Comparison of ENCODE assay signal across 8 mouse cellular contexts in genomic region chr11:70667271-70668150, GRCm38 (mm10). TPM values are rescaled to one million over a fixed set of nuclear protein-coding genes. Genes with fewer than 3 reads are reported as not detected.
DNase-seq lines count a peak whose midpoint lies in the region; ATAC-seq and TF ChIP-seq lines count a peak whose summit lies in the region.

No protein-coding gene starts in this region.

- peaks cover 20% of the 10 kb centered on the region for H3K79me3 ChIP-seq in C2C12 (ENCODE audit: low read depth)

- H3K9me3 ChIP-seq in forebrain, embryonic 16.5 days (ENCODE audit: control insufficient read depth, low read length): no peaks in the 10 kb centered on the region
- no peaks in the 10 kb centered on the region for H3K9me3 ChIP-seq in liver, embryonic 14.5 days (ENCODE audit: control insufficient read depth, low read length)

- H3K4me2 ChIP-seq in forebrain, embryonic 16.5 days (ENCODE audit: low read length): peak overlapping the region; percentile 83
- H3K4me2 ChIP-seq in liver, embryonic 14.5 days (ENCODE audit: low read depth): peak overlapping the region; percentile 91

- peaks cover 41% of the 10 kb centered on the region for H3K79me2 ChIP-seq in C2C12 (ENCODE audit: control insufficient read depth, insufficient read depth)

- H3K4me3 ChIP-seq in C2C12 (ENCODE audit: insufficient read depth, poor library complexity, severe bottlenecking): peak overlapping the region; percentile 23
- peak overlapping the region; percentile 66 for H3K4me3 ChIP-seq in forebrain, embryonic 16.5 days (replicated peaks; ENCODE audit: low read length)
- peak overlapping the region; percentile 79 to 93 for H3K4me3 ChIP-seq in liver, embryonic 14.5 days (ENCODE audit: insufficient read depth in 1 of 2, low read depth in 2 of 2, low read length in 2 of 2)

- no peak for ATAC-seq in forebrain, embryonic 16.5 days
- ATAC-seq in liver, embryonic 14.5 days (ENCODE audit: insufficient read depth): no peak

- peak overlapping the region; percentile 56 for H3K9ac ChIP-seq in forebrain, embryonic 16.5 days (replicated peaks; ENCODE audit: low read depth, low read length)
- H3K9ac ChIP-seq in liver, embryonic 14.5 days (replicated peaks): peak overlapping the region; percentile 81

- TF ChIP-seq EP300 in liver, embryonic 14.5 days (IDR thresholded peaks at IDR 0.05; ENCODE audit: low read depth): no peak

- no peak for TF ChIP-seq CTCF in C2C12 (IDR thresholded peaks at IDR 0.05; ENCODE audit: control insufficient read depth, insufficient read depth, insufficient read length)
- TF ChIP-seq CTCF in liver, embryonic 14.5 days (IDR thresholded peaks at IDR 0.05; ENCODE audit: low read depth): no peak

- peak overlapping the region; percentile 28 for H3ac ChIP-seq in C2C12 (ENCODE audit: control insufficient read depth, insufficient read length, low read depth)

- peak overlapping the region; percentile 97; the same call in 1 of the 2 replicates for H3K27ac ChIP-seq in forebrain, embryonic 16.5 days (ENCODE audit: low read length)
- peak overlapping the region; percentile 89 for H3K27ac ChIP-seq in liver, embryonic 14.5 days

- peak; percentile 22 for DNase-seq in embryo, embryonic 11 days
- no peak for DNase-seq in embryo, embryonic 9.5 days (ENCODE audit: extremely low spot score)
- no peak for DNase-seq in liver, embryonic 14.5 days (ENCODE audit: low read depth in 3 of 3, low spot score in 3 of 3)
- no peak for DNase-seq in thymus, postnatal 4 days
- no peak for DNase-seq in ovary, postnatal 10 days (ENCODE audit: low spot score)
- no peak for DNase-seq in urinary bladder, postnatal 14 days (ENCODE audit: low spot score)

- 73% methylated on average over 14 of the region's 14 CpGs for WGBS in forebrain, embryonic 16.5 days
- 62% methylated on average over 14 of the region's 14 CpGs for WGBS in liver, embryonic 14.5 days (ENCODE audit: insufficient replicate concordance)

- H3K36me3 ChIP-seq in C2C12 (ENCODE audit: control insufficient read depth, insufficient read depth): peaks cover 40% of the 10 kb centered on the region
- H3K36me3 ChIP-seq in forebrain, embryonic 16.5 days (ENCODE audit: control insufficient read depth, insufficient read depth): peaks cover 21% of the 10 kb centered on the region
- H3K36me3 ChIP-seq in liver, embryonic 14.5 days (replicated peaks; ENCODE audit: control insufficient read depth, insufficient read depth, low read depth): peaks cover 17% of the 10 kb centered on the region

- H3K27me3 ChIP-seq in C2C12 (ENCODE audit: control insufficient read depth, insufficient read depth, insufficient read length): no peaks in the 10 kb centered on the region
- H3K27me3 ChIP-seq in forebrain, embryonic 16.5 days (replicated peaks; ENCODE audit: control insufficient read depth, insufficient read depth, low read length): no peaks in the 10 kb centered on the region
- H3K27me3 ChIP-seq in liver, embryonic 14.5 days (ENCODE audit: control insufficient read depth, insufficient read depth, low read length): no peaks in the 10 kb centered on the region

- peaks cover 24% of the 10 kb centered on the region for H3K4me1 ChIP-seq in forebrain, embryonic 16.5 days (replicated peaks; ENCODE audit: control insufficient read depth, insufficient read depth, low read length)
- H3K4me1 ChIP-seq in liver, embryonic 14.5 days (replicated peaks; ENCODE audit: control insufficient read depth in 2 of 2, insufficient read depth in 2 of 2, low read length in 1 of 2): peaks cover 9 to 12% of the 10 kb centered on the region in 2 experiments

TF ChIP-seq in C2C12, 6 proteins besides CTCF, POLR2A, EP300 and RAD21:
- no peak for TF ChIP-seq USF1 (IDR thresholded peaks at IDR 0.05; ENCODE audit: low read depth)
- no peak for TF ChIP-seq CEBPB (IDR thresholded peaks at IDR 0.05; ENCODE audit: low read depth)
- TF ChIP-seq MYOD1 (IDR thresholded peaks at IDR 0.05; ENCODE audit: control insufficient read depth, insufficient read length, low read depth): no peak
- TF ChIP-seq MYOG (IDR thresholded peaks at IDR 0.05; ENCODE audit: control insufficient read depth, extremely low read depth, insufficient read length): no peak
- TF ChIP-seq FOSL1 (IDR thresholded peaks at IDR 0.05; ENCODE audit: insufficient read depth, low read length, poor library complexity, severe bottlenecking): no peak
- TF ChIP-seq MAX (IDR thresholded peaks at IDR 0.05): no peak

RNA-seq across cellular contexts. Expression of gene Spag7, which starts 1.7 kb away (rescaled TPM):
- 75.4 TPM for polyA plus RNA-seq in C2C12 (2012; fragmentation: generic; extraction: Trizol)
- 119 and 146 TPM in 2 replicates for polyA plus RNA-seq in forebrain, embryonic 16.5 days (2015; fragmentation: Nextera tagmentation; extraction: Ambion mirVana)
- 24.6 and 42.0 TPM in 2 replicates for polyA plus RNA-seq in liver, embryonic 14.5 days (2012; rRNA removed)
- 27.4 and 29.6 TPM in 2 replicates for polyA plus RNA-seq in liver, embryonic 14.5 days (2014; fragmentation: Nextera tagmentation; extraction: Ambion mirVana)

RNA-seq across cellular contexts. Expression of gene Eno3, which starts 10.5 kb away (rescaled TPM):
- 1,151 TPM for polyA plus RNA-seq in C2C12 (2012; fragmentation: generic; extraction: Trizol)
- 6.5 and 8.2 TPM in 2 replicates for polyA plus RNA-seq in forebrain, embryonic 16.5 days (2015; fragmentation: Nextera tagmentation; extraction: Ambion mirVana)
- polyA plus RNA-seq in liver, embryonic 14.5 days (2012; rRNA removed): 3.4 and 3.7 TPM in 2 replicates
- polyA plus RNA-seq in liver, embryonic 14.5 days (2014; fragmentation: Nextera tagmentation; extraction: Ambion mirVana): 3.6 and 3.9 TPM in 2 replicates

RNA-seq across cellular contexts. Expression of gene Pfn1, which starts 13.1 kb away (rescaled TPM):
- polyA plus RNA-seq in C2C12 (2012; fragmentation: generic; extraction: Trizol): 4,207 TPM
- 642 and 656 TPM in 2 replicates for polyA plus RNA-seq in forebrain, embryonic 16.5 days (2015; fragmentation: Nextera tagmentation; extraction: Ambion mirVana)
- polyA plus RNA-seq in liver, embryonic 14.5 days (2012; rRNA removed): 421 and 438 TPM in 2 replicates
- 957 and 1,007 TPM in 2 replicates for polyA plus RNA-seq in liver, embryonic 14.5 days (2014; fragmentation: Nextera tagmentation; extraction: Ambion mirVana)

RNA-seq across cellular contexts. Expression of gene Slc25a11, which starts 20.2 kb away (rescaled TPM):
- polyA plus RNA-seq in C2C12 (2012; fragmentation: generic; extraction: Trizol): 136 TPM
- polyA plus RNA-seq in forebrain, embryonic 16.5 days (2015; fragmentation: Nextera tagmentation; extraction: Ambion mirVana): 159 and 174 TPM in 2 replicates
- polyA plus RNA-seq in liver, embryonic 14.5 days (2012; rRNA removed): 39.0 and 43.9 TPM in 2 replicates
- polyA plus RNA-seq in liver, embryonic 14.5 days (2014; fragmentation: Nextera tagmentation; extraction: Ambion mirVana): 60.8 and 67.8 TPM in 2 replicates

RNA-seq across cellular contexts. Expression of gene Camta2, which starts 20.4 kb away (rescaled TPM):
- 9.0 TPM for polyA plus RNA-seq in C2C12 (2012; fragmentation: generic; extraction: Trizol)
- polyA plus RNA-seq in forebrain, embryonic 16.5 days (2015; fragmentation: Nextera tagmentation; extraction: Ambion mirVana): 17.2 and 21.3 TPM in 2 replicates
- 2.7 and 3.1 TPM in 2 replicates for polyA plus RNA-seq in liver, embryonic 14.5 days (2012; rRNA removed)
- 2.1 and 2.5 TPM in 2 replicates for polyA plus RNA-seq in liver, embryonic 14.5 days (2014; fragmentation: Nextera tagmentation; extraction: Ambion mirVana)

Comparison
In these comparisons a context has a peak if more than half of its experiments do, and no peak if none do; other contexts are left out.
1. H3K4me3 ChIP-seq: peak in every context shown above with its lines; median percentile 86 in liver, embryonic 14.5 days; 66 in forebrain, embryonic 16.5 days; 23 in C2C12.
2. RNA of gene Eno3, which starts 10.5 kb away (polyA plus RNA-seq): 1,151 TPM in C2C12 (single experiment); 6.5 to 8.2 TPM in forebrain, embryonic 16.5 days and 3.4 to 3.9 TPM in liver, embryonic 14.5 days; every median in the first group is over 100 times any median in the second.